ENCODE assay signal across 9 mouse cellular contexts in genomic region chr12:74284685-74285054, GRCm38 (mm10). TPM values are rescaled to one million over a fixed set of nuclear protein-coding genes. Genes with fewer than 3 reads are reported as not detected.
DNase-seq lines count a peak whose midpoint lies in the region; ATAC-seq and TF ChIP-seq lines count a peak whose summit lies in the region.
"Had no signal": no experiment of that assay in that cellular context is flagged by ENCODE, and none has a peak within 500 bp of the region (broad histone marks: within the 10 kb centered on the region; RNA-seq: fewer than 3 reads in every experiment).

No protein-coding gene starts in this region.

- no peak for DNase-seq in lung, postnatal 25 days (ENCODE audit: low spot score)
- DNase-seq in ovary, adult 18-20 months (ENCODE audit: low spot score): no peak
- no peak for DNase-seq in thymus, postnatal 10 days (ENCODE audit: low spot score in 2 of 2)
- DNase-seq in embryo, embryonic 9.5 days (ENCODE audit: extremely low spot score): no peak

- TF ChIP-seq POLR2A in embryonic fibroblast, embryonic 13.5 days (IDR thresholded peaks at IDR 0.05; ENCODE audit: low read depth, low read length): no peak

- ATAC-seq in lung, embryonic 16.5 days (ENCODE audit: low read depth): no peak
- no peak for ATAC-seq in intestine, postnatal 0 days
- ATAC-seq in neural tube, embryonic 13.5 days (ENCODE audit: low read depth): peak; percentile 25; the same call in 1 of the 2 replicates

- peak overlapping the region; percentile 75 for H3K4me2 ChIP-seq in lung, embryonic 16.5 days (ENCODE audit: low read depth, low read length)
- H3K4me2 ChIP-seq in intestine, postnatal 0 days (replicated peaks; ENCODE audit: low read depth): peak overlapping the region; percentile 60
- H3K4me2 ChIP-seq in neural tube, embryonic 13.5 days: peak overlapping the region; percentile 90

- no peaks in the 10 kb centered on the region for H3K36me3 ChIP-seq in lung, embryonic 16.5 days (ENCODE audit: control insufficient read depth, insufficient read depth, low read length)
- H3K36me3 ChIP-seq in intestine, postnatal 0 days (ENCODE audit: control insufficient read depth, insufficient read depth): no peaks in the 10 kb centered on the region
- H3K36me3 ChIP-seq in neural tube, embryonic 13.5 days: no peaks in the 10 kb centered on the region

- no peaks in the 10 kb centered on the region; the same call in 1 of the 2 replicates for H3K4me1 ChIP-seq in lung, embryonic 16.5 days (replicated peaks; ENCODE audit: control insufficient read depth, insufficient read depth, low read length)
- H3K4me1 ChIP-seq in embryonic fibroblast, embryonic 13.5 days (ENCODE audit: control insufficient read depth, insufficient read depth, low read length): no peaks in the 10 kb centered on the region
- no peaks in the 10 kb centered on the region for H3K4me1 ChIP-seq in intestine, postnatal 0 days (replicated peaks; ENCODE audit: control insufficient read depth, insufficient read depth, low read length)
- H3K4me1 ChIP-seq in neural tube, embryonic 13.5 days (replicated peaks): peaks cover 37% of the 10 kb centered on the region

- peaks cover 30% of the 10 kb centered on the region for H3K27me3 ChIP-seq in lung, embryonic 16.5 days (ENCODE audit: control insufficient read depth, insufficient read depth, low read depth, low read length)
- peaks cover 25% of the 10 kb centered on the region for H3K27me3 ChIP-seq in intestine, postnatal 0 days (replicated peaks; ENCODE audit: control insufficient read depth, insufficient read depth, low read length)
- H3K27me3 ChIP-seq in neural tube, embryonic 13.5 days: peaks cover 28% of the 10 kb centered on the region

- peak overlapping the region; percentile 44 for H3K4me3 ChIP-seq in lung, embryonic 16.5 days (ENCODE audit: low read length)
- H3K4me3 ChIP-seq in embryonic fibroblast, embryonic 13.5 days (ENCODE audit: insufficient read depth, low read length): peak overlapping the region; percentile 29; the same call in 1 of the 2 replicates
- H3K4me3 ChIP-seq in intestine, postnatal 0 days (ENCODE audit: low read depth, low read length): peak overlapping the region; percentile 17
- H3K4me3 ChIP-seq in neural tube, embryonic 13.5 days: peak overlapping the region; percentile 48

- no peak overlapping the region for H3K9ac ChIP-seq in lung, embryonic 16.5 days (ENCODE audit: low read length)
- H3K9ac ChIP-seq in intestine, postnatal 0 days (ENCODE audit: low read depth, low read length): no peak overlapping the region
- peak overlapping the region; percentile 67 for H3K9ac ChIP-seq in neural tube, embryonic 13.5 days

- no peak for TF ChIP-seq CTCF in embryonic fibroblast, embryonic 13.5 days (IDR thresholded peaks at IDR 0.05; ENCODE audit: borderline replicate concordance, insufficient read depth, low read length)
- no peak for TF ChIP-seq CTCF in intestine, postnatal 0 days (IDR thresholded peaks at IDR 0.05; ENCODE audit: low read depth)

- no peaks in the 10 kb centered on the region for H3K9me3 ChIP-seq in lung, embryonic 16.5 days (ENCODE audit: control insufficient read depth, low read length)
- no peaks in the 10 kb centered on the region for H3K9me3 ChIP-seq in intestine, postnatal 0 days (ENCODE audit: control insufficient read depth)
- H3K9me3 ChIP-seq in neural tube, embryonic 13.5 days: no peaks in the 10 kb centered on the region

- no peak overlapping the region for H3K27ac ChIP-seq in lung, embryonic 16.5 days (ENCODE audit: low read length)
- no peak overlapping the region for H3K27ac ChIP-seq in embryonic fibroblast, embryonic 13.5 days (ENCODE audit: insufficient read depth, low read length)
- no peak overlapping the region for H3K27ac ChIP-seq in intestine, postnatal 0 days (ENCODE audit: low read depth, low read length)
- H3K27ac ChIP-seq in neural tube, embryonic 13.5 days (replicated peaks): no peak overlapping the region; the same call in 1 of the 2 replicates

- 5% methylated on average over 11 of the region's 11 CpGs for WGBS in lung, embryonic 16.5 days
- 7% methylated on average over 11 of the region's 11 CpGs for WGBS in intestine, postnatal 0 days
- 5% methylated on average over 11 of the region's 11 CpGs for WGBS in neural tube, embryonic 13.5 days

RNA-seq across cellular contexts. Expression of gene Gm11042, which starts 31.5 kb away (rescaled TPM):
- polyA plus RNA-seq in lung, embryonic 16.5 days (2015; fragmentation: Nextera tagmentation; extraction: Ambion mirVana): not detected in 2 replicates
- polyA plus RNA-seq in embryonic fibroblast, embryonic 13.5 days (2011; ENCODE audit: insufficient read length, low read depth, missing spikeins): not detected in 2 replicates
- not detected in 2 replicates for polyA plus RNA-seq in intestine, postnatal 0 days (2015; fragmentation: Nextera tagmentation; extraction: Ambion mirVana)
- polyA plus RNA-seq in neural tube, embryonic 13.5 days (2015; fragmentation: Nextera tagmentation; extraction: Ambion mirVana): not detected in 2 replicates
- polyA plus RNA-seq: large intestine, adult 2 months had no signal
